Mouse (Mus musculus) left cerebral cortex, adult 9 months (tissue): Measurements from ENCODE around the gene Nav2.

ENCODE experiments used
- DNase-seq, 2 experiments: peaks; one replicate each; pipeline ENCODE4 v3.0.0; 2022; ENCODE audit warnings: low spot score in 2 of 2

Gene Nav2

DNA sequence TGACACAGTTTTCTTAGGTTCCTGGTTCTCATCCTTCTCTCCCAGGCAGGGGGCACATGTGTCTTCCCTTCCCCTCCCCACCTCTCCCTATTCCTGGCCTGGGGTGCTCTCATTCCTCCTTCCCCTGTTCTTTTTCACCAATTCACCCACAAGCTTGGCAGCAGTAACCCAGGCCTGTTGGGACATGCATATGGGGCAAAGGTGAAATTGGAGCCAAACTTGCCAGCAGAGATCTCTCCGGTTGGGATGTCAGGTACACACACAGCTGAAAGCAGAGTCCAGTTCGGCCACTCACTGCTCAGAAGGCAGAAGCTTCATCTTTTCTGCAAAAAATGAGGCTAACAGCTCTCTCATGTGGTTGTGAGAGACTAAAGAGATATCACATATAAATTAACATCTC is 26.3 kb downstream of the Nav2 start:
- DNase-seq = no peak

DNA sequence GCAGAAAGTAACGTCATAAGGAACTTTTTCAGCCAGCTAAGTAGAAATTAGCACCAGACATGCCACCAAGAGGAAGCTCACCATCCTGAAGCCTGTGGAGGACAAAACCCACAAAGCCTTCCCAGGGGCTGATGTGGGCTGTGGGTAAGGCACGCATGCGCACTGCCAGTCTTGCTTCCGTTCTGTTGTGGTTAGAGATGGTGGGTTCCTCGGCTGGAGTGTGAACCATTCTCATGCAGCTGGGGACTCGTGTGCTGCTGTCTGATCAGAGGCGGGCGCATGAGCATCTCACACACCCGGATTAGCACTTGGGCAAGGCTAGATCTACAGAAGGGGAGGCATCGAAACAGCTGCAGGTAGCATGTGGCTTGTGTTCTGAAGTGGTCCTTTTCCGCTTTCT is 29.0 kb downstream of the Nav2 start:
- peak in 1 of 2 experiments; percentile 21 for DNase-seq

DNA sequence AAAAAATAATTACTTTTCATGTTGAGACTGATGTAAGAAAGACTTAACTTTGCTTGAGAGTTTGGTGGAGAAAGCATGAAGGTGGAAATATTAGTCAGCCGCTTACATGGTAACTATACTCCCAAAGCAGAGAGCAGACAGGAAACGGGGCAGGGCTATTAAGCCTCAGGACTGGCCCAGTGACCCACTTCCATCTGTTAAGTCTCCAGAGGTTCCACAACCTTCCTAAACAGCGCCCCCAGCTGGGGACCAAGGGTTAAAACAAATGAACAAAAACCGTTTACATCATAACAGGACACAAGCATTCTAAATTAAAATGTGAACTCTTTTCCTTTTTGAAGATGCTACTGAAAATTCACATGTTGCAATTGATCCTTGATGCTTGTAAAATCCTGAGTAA is 29.7 kb downstream of the Nav2 start:
- DNase-seq = no peak

DNA sequence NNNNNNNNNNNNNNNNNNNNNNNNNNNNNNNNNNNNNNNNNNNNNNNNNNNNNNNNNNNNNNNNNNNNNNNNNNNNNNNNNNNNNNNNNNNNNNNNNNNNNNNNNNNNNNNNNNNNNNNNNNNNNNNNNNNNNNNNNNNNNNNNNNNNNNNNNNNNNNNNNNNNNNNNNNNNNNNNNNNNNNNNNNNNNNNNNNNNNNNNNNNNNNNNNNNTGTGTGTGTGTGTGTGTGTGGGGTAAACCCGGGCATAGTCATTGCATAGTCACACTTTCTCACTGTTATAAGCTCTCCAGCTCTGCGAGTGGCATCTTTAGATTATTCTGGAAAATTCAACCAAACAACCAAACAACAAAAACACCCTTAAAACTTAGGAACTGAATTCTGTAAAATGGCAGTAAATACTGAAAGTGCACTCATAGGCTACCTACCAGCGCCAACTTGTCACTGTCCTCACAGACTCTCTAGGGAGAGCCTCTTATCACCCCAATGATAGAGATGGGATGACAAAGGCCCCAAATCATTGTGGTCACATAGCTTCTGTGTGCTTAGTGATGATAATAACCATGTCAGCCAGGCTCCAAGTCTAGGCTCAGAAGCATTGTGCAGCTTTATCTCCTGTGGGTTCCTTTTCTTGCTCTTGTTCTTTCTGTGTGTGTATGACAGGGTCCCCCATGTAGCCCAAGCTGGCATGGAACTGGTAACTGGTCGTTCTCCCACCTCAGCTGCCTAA is 40.0 kb downstream of the Nav2 start:
- no peak for DNase-seq

DNA sequence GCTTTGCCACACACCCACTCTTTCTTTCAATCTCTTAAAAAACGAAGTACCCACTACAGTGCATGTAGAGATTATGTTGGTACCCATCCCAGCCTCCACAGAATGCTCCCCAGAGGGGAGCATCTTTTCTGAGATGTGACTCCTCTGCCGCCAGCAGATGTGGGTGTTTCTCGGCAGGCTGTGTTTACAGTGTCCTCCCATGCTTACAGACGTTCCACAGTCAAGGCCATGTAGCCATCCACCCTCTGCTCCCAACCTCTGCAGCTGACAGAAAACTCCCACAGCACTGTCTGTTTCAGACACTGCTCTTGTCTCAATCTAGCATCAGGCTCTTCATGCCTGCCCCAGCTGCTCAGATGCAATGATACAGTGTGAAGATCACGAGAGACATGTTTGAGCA is 46.0 kb downstream of the Nav2 start:
- DNase-seq = peak in 1 of 2 experiments; percentile 30

DNA sequence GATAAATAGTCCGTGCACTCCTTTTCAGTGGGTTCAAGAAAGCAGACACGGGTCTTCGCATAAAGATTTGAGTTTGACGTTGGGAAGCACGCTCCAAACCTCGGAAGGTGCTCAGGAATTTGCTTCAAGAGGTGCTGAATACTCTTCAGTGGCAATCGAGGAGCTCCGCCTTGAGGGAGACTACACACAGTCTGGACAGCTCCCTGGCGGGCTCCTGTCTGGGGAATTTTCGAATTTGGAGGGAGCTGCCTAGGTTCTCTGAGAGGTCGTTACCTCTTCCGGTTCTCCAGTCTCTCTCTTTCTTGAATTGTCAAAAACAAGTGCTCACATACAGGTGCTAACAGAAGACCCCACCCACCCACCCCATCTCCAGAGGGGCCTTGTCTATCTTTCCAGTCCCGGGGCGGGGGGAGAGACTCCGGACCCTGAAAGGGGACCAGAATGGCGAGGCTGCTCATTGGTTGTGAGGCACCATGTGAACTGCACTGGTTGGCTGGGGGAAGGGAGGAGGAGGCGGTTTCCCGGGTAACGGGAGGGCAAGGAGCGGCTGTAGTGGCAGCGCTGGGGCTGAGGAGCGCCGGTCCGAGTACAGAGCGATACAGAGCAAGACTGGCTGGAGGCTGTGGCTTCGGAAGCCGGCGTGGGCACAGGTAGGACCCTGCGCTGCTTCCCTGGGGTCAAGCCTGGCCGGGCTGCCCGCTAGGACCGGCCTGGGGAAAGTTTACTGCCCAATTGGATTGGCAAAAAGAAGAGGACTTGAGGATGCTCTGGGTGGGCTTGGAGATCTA is 50.2 kb downstream of the Nav2 start:
- peak; percentile 75 to 87 for DNase-seq

DNA sequence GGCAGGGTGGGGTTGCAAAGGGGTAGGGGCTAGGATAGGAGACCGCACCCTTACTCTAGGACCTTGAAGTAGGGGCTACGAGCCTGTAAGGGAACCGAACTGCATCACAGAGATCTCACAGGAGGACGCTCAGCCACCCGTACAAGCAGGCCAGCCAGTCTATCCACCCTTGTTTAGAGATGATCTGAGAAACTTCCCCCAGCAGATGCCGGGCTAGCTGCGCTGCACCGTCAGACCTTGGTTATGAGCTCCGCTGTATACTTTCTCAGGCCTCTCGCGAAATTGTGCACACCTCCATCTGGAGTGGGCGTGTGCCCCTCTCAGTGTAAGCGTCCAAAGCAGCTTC is 50.8 kb downstream of the Nav2 start:
- DNase-seq = peak in 1 of 2 experiments; percentile 15

DNA sequence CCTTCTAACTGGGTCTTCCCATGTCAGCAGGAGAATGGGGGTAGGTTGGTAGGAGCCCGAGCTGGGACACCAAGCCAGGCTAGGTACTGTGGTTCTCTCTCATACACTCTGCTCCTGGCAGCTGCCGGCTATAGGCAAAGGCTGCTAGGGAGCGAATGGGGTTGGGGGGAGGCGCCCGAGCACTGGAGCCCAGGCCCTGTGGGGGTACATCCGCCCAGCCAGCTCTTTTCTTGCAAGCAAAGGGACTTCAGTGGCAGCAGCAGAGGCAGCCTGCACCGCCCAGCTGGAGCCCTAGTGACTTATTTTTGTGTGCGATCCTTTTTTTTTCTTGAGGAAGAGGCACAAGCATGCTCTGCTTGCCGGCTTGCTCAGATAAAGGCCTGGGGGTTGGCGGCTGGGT is 51.6 kb downstream of the Nav2 start:
- no peak for DNase-seq

DNA sequence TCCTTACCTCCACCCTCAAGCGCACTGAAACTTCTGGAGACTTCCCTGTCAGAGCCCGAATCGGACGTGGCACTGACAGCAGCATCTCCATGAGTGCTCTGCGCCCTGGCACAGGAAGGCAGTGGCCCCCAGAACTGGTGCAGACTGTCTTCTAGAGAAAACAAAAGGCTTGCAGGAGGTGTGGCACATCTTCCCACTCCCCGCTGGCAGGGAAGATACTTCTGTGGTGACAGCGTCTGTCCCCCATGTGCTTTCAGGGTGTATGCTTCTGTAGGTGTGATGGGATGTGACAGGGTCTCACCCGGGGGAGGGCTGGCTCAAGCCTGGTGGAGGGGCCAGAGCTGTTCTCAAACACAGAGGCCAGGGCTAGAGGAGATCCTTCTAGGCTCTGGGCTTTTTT is 53.0 kb downstream of the Nav2 start:
- no peak for DNase-seq

DNA sequence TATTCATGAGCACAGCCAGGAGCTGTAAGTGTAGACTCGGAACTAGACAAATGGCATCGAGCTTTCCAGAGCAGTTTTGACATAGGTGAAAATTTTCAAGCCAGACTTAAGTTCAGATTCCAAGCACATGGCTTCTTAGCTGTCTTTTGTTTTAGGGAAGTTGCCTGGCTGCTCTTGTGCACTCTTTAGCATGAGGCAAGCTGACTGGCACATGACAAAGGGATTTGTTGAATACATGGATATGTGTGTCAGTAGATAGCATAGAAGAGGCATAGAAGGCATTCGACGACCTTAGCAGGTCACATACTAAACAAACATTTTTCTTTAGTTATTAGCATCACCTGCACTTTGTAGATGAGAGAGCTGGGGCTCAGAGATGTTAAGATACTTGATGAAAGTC is 53.4 kb downstream of the Nav2 start:
- DNase-seq = no peak

DNA sequence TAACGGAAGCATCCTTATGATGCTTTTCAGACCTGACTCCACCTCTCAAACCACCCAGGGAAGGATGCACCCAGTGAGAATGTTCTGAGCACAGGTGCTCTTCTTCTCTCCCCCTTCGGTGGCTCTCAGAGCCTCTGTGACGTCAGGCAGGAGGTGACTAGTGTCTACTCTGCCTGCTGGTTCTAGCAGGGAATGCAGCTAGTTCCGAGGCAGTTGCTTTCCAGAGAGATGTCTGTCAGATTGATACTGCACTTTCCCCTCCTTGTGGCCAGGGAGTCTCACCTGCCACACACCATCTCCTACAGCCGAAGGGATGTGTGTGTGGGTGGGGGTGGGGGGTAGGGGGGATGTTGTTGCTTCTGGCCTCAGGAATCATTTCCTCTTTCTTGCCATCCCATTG is 54.6 kb downstream of the Nav2 start:
- DNase-seq = no peak

DNA sequence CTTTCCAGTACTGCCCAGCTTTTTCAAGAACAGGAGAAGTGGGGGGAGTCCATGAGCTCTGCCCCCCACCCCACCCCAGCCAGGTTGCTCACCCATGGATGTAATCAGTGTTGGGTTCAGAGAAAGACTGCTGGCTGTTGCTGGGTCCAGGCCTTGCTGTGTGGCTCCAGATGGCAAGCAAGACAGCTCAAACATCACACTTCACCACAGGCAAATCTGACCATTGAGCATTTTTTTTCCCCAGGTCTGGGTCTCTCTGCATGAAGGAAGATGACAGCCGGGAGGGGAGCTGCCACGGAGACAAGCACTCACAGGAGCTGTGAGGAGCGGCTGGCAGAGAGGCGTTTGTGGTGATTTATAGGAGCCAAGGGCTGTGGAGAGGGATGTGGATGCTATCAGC is 55.0 kb downstream of the Nav2 start:
- no peak for DNase-seq

DNA sequence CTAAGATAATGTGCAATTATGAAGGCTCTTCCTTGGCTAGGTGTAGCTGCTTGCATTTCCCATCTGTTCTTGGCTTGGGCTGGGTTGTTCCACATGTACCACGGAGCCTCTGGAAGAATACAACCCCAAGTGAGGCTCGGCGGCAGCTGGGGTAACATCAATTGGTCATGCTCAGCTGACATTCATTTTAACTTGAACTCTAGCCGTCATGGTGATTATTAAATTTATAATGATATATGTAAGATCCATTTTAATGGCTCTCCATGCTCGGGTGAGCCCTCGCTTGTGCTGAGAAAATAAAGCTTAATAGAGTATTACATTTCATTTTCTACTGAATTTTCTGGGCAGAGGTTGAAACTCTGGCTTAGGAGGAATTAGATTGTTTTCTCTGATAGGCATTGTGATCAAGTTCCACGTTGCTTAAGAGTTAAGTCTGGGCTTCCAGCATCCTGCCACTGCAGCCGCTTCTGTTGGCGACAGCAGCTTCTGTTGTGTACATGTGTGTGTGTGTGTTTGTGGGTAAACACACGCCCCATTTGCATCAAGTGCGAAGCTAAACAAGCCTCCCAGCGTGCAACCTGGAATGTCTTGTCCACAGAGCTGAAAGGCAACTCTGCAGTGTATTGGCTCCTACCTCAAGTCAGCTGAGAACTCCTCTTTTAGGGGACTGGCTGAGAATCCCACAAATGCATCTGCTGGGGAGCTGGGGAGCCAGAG is 57.4 kb downstream of the Nav2 start:
- no peak for DNase-seq

DNA sequence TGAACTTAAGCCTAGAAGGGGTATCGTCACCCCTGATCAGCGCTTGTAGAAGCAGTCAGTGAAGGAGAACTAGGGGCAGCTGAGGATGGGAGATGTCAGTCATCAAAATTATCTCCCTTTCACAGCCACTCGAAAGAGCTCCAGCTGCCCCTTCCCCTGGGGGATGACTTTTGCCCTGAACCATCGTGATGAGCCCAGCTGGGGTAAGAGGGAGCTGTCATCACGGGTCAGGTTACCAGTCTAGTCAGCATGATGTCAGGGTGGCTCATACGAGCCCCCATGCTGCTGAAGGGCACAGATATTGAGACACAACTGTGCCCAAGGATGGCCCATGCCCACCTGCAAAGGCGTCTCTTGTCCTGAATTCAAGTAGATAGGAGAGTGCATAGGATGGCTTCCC is 72.5 kb downstream of the Nav2 start:
- no peak for DNase-seq

DNA sequence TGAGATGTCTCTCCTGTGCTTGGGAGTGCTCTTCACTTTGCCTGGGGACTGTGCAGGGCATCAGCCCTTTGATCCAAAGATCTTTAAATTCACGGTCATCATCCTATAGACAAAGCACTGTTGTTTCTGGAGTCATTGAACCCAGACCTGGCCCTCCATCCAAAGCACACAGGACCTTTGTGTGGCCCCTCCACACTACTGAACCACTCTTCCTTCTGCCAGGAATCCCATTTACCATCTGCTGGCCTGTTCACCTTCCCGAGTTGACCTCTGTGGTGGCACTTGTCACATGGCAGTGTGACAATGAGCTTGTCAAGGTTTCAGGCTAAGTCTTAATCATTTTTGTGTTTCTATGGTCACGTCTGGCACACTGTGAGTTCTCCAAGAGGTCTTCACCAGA is 73.3 kb downstream of the Nav2 start:
- DNase-seq = no peak

DNA sequence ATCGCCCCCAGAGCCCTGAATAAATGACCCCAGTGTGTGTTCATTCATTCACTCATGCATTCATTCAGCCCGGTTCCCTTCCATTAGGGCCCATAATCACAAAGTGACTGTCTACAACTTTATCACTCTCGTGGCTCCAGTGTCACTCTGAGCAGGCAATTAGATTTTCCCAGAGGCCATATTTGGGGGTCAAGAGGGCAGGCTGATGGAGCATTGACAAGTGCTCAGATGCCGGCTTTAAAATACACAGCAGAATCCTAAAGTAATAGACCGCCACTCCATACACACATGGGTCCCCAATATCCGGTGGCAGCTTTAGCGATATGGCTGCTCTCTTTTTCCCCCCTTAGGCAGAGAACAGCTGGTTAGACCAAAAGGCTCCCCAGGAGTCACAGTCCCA is 74.1 kb downstream of the Nav2 start:
- no peak for DNase-seq

DNA sequence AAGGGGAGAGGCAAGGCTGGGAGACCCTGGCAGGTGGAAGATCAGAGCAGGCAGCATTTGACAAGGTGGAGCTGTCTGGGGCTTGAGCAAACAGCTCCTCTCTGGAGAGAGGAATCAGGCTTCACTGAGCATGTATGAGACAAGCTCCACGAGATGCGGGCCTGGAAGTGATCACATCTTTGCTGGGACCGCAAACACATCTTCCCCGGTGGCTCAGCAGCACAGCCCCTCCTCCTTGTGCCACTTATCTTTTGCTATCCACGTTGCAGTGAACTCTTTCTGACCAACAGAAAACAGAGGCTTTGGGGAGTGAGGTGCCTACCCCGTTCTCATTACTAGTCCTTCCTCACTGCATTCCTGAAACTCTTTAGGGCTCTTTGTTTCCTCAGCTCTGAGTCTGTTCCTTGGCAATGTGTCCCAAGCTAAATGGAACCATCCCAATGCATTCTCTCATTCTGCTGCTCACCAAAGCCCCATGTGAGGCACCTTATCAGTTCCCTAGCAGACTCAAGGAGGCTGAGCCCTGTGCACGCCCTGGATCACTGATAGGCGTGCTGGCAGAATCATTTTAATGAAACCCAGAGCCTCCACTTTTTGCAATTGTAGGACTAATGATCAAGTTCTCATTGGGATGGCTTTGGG is 83.5 kb downstream of the Nav2 start:
- DNase-seq = no peak

DNA sequence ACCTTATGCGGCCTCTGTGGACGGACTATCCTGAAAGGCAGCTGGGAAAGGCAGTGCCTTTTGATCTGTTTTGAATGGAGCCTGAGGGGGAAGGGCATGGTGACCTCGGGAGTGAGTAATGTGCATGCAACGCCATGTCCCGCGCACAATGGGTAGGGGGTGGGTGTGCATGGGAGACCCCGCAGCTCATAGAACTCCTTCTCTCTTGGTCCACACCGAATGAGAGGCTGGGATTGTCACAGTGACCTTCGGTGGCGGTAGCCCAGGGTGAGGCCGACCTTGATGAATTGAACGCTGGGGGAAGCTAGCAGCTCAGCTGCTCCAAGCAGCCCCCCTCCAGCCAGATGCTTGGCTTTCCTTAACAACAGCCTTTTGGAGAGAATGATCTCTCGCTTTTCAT is 86.7 kb downstream of the Nav2 start:
- DNase-seq = no peak

DNA sequence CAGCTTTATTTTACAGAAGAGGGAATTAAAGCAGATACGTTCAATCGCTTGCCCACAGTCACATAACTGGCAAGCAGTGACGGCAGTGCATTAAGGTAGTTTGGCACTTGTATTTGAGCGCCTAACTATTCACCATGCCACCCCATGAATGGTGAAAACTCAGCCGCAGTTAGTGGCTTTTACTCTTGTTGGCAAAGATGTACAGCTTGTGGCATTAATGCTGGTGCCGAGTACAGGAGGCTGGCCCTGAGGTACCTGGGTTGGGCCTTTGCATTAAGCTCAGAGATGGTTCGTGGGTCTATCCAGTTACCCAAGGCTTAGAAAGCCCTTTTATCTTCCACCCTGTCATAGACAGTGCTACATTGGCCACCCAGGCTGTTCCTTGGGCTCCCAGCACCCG is 87.2 kb downstream of the Nav2 start:
- no peak for DNase-seq

DNA sequence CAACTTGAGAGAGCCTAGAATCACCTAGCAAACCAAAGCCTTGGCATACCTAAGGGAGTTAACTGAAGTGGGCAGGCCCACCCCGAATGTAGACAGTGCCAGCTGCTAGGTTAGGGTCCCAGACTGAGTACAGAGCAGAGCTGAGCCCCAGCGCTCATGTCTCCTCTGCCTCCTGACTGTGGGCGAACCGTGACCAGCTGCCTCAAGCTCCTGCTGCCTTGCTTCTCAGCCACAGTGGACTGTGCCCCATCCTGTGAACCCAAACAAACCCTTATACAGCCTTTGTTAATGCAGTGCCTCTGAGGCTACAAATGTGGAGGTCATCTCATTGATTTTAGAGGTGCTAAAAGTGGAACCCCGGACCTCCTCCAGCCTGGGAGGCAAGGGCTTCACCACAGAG is 88.3 kb downstream of the Nav2 start:
- DNase-seq = no peak

DNA sequence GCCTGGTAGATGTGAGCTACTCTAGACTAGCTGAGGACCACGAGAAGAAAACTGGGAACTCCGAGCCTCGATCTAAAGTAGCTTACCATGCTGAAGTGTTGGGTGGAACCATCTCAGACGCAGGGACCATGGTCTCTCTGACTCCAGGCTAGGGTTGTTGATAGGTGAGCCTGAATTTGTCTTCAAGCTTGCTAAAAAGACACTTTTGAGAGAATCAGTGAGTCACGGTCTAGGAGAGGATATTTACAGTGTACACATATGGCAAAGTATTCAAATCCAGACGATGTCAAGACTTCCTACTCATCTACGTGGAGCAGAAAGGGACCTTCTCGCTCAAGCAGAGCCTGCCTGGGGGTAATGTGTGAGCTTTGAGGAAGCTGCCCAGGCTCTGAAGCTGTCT is 89.6 kb downstream of the Nav2 start:
- peak in 1 of 2 experiments; percentile 21 for DNase-seq

DNA sequence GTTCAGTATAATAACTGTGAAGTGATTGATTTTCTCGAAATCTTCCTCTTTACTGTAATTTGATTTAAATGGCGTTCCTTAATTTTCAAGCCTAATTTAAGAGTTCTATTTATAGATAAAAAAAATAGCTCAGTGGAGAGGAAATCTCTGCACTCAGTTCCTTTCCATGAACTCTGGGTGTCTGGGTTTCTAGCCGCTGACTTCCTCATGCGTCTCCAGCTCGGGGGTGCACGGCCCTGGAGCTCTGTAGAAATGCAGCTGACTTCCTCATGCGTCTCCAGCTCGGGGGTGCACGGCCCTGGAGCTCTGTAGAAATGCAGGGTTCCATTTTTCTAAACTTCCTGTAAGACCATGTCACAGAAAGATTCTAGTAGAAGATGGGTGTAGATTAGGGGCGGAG is 90.1 kb downstream of the Nav2 start:
- peak in 1 of 2 experiments; percentile 24 for DNase-seq
